Mouse (Mus musculus) CH12.LX (cell line): ENCODE data around the gene Smug1. TPM values are rescaled to one million over a fixed set of nuclear protein-coding genes. Genes with fewer than 3 reads are reported as not detected.
A peak's percentile ranks its signal among the peaks of the same experiment; 100 is the strongest.

Experiments used
- DNase-seq: peaks from one replicate; pipeline ENCODE4 v3.0.0-alpha.2; 2013; ENCODE audit errors: extremely low read depth
- H3K27ac ChIP-seq: 2 replicates; pipeline ENCODE4 v1.5.1; 2012; ENCODE audit warnings: low read depth, mild to moderate bottlenecking, control low read depth, moderate library complexity; ENCODE audit not compliant: insufficient read depth
- H3K27me3 ChIP-seq: replicated peaks from 2 replicates; pipeline ENCODE3; 2012; ENCODE audit warnings: inconsistent platforms
- H3K36me3 ChIP-seq, 2 experiments: replicated peaks in 1 of 2; 2 replicates each; pipeline versions ENCODE3 to v1.6.1; 2012; ENCODE audit warnings: inconsistent platforms in 1 of 2, low read length in 1 of 2, mild to moderate bottlenecking in 1 of 2, mixed read lengths in 1 of 2, moderate library complexity in 1 of 2; ENCODE audit not compliant: control insufficient read depth in 1 of 2, insufficient read depth in 1 of 2
- H3K4me1 ChIP-seq, 2 experiments: 2 replicates each; pipeline ENCODE4 v1.6.1; 2012; ENCODE audit warnings: inconsistent platforms in 1 of 2, moderate library complexity in 1 of 2; ENCODE audit not compliant: insufficient read depth in 2 of 2, control insufficient read depth in 1 of 2
- H3K4me2 ChIP-seq: 2 replicates; pipeline ENCODE4 v1.6.1; 2012; ENCODE audit warnings: low read depth, mild to moderate bottlenecking, control low read depth; ENCODE audit not compliant: poor library complexity, insufficient read depth, severe bottlenecking
- H3K4me3 ChIP-seq, 3 experiments: fragments of 150-350 bp in 1 of 3; sonication (generic) in 1 of 3; replicated peaks in 1 of 3; 2 replicates each; pipeline versions ENCODE3 to v1.5.1; 2011 to 2012; ENCODE audit warnings: low read depth in 2 of 3, low read length in 2 of 3, mild to moderate bottlenecking in 2 of 3, moderate library complexity in 2 of 3, control low read depth in 1 of 3, improper control_type of control experiment in 1 of 3, inconsistent platforms in 1 of 3, mixed read lengths in 1 of 3; ENCODE audit not compliant: poor library complexity in 1 of 3
- H3K79me2 ChIP-seq: replicated peaks from 2 replicates; pipeline ENCODE4 v1.6.1; 2012; ENCODE audit warnings: mild to moderate bottlenecking, moderate library complexity; ENCODE audit not compliant: control insufficient read depth, poor library complexity, insufficient read depth, severe bottlenecking; ENCODE audit errors: extremely low read depth
- H3K9ac ChIP-seq: 2 replicates; pipeline ENCODE4 v1.6.1; 2012; ENCODE audit warnings: low read depth, mild to moderate bottlenecking, control low read depth, moderate library complexity; ENCODE audit not compliant: insufficient read depth
- H3K9me3 ChIP-seq: replicated peaks from 2 replicates; pipeline ENCODE3; 2012; ENCODE audit warnings: low read length, inconsistent platforms, mixed read lengths
- BHLHE40 ChIP-seq: IDR thresholded peaks from 2 replicates; pipeline ENCODE4 v1.6.1; 2011; ENCODE audit warnings: mild to moderate bottlenecking, low read depth, low read length, improper control_type of control experiment
- CHD1 ChIP-seq: IDR thresholded peaks from 2 replicates; pipeline ENCODE4 v1.6.1; 2012; ENCODE audit warnings: low read depth, low read length, improper control_type of control experiment, inconsistent platforms
- CHD2 ChIP-seq: IDR thresholded peaks from 2 replicates; pipeline ENCODE4 v1.6.1; 2011; ENCODE audit warnings: low read length, improper control_type of control experiment
- CTCF ChIP-seq, 2 experiments: IDR thresholded peaks in 1 of 2; conservative IDR thresholded peaks in 1 of 2; 2 replicates each; pipeline ENCODE4 v1.5.1; 2011 to 2012; ENCODE audit warnings: low read depth in 2 of 2, low read length in 2 of 2, improper control_type of control experiment in 1 of 2, inconsistent platforms in 1 of 2, mild to moderate bottlenecking in 1 of 2, moderate library complexity in 1 of 2
- E2F4 ChIP-seq: IDR thresholded peaks from 2 replicates; pipeline ENCODE4 v1.6.1; 2011; ENCODE audit warnings: low read depth, low read length, improper control_type of control experiment; ENCODE audit not compliant: insufficient replicate concordance
- EP300 ChIP-seq: IDR thresholded peaks from 2 replicates; pipeline ENCODE4 v1.6.1; 2011; ENCODE audit warnings: low read length, improper control_type of control experiment
- ETS1 ChIP-seq: conservative IDR thresholded peaks from 2 replicates; pipeline ENCODE4 v1.6.1; 2012; ENCODE audit warnings: low read depth, mild to moderate bottlenecking, inconsistent platforms, low read length, improper control_type of control experiment, moderate library complexity
- GABPA ChIP-seq: IDR thresholded peaks from 2 replicates; pipeline ENCODE4 v1.6.1; 2012; ENCODE audit warnings: low read depth, low read length, improper control_type of control experiment, inconsistent platforms; ENCODE audit not compliant: insufficient replicate concordance
- HCFC1 ChIP-seq: IDR thresholded peaks from 2 replicates; pipeline ENCODE4 v1.6.1; 2012; ENCODE audit warnings: low read depth, mild to moderate bottlenecking, inconsistent platforms, low read length, improper control_type of control experiment
- IRF4 ChIP-seq: IDR thresholded peaks from 2 replicates; pipeline ENCODE4 v1.6.1; 2014; ENCODE audit warnings: low read depth, mild to moderate bottlenecking, inconsistent platforms, low read length, improper control_type of control experiment
- JUN ChIP-seq: IDR thresholded peaks from 2 replicates; pipeline ENCODE4 v1.6.1; 2011; ENCODE audit warnings: low read depth, mild to moderate bottlenecking, low read length, improper control_type of control experiment, moderate library complexity; ENCODE audit not compliant: insufficient read depth
- JUND ChIP-seq: conservative IDR thresholded peaks from 2 replicates; pipeline ENCODE4 v1.6.1; 2011; ENCODE audit warnings: low read depth, low read length, improper control_type of control experiment
- KAT2A ChIP-seq: IDR thresholded peaks from 2 replicates; pipeline ENCODE4 v1.6.1; 2012; ENCODE audit warnings: low read length, improper control_type of control experiment, inconsistent platforms; ENCODE audit not compliant: insufficient replicate concordance
- MAX ChIP-seq: IDR thresholded peaks from 2 replicates; pipeline ENCODE4 v1.6.1; 2011; ENCODE audit warnings: low read length, improper control_type of control experiment
- MEF2A ChIP-seq: IDR thresholded peaks from 2 replicates; pipeline ENCODE4 v1.6.1; 2014; ENCODE audit warnings: low read depth, mild to moderate bottlenecking, inconsistent platforms, low read length, improper control_type of control experiment, borderline replicate concordance
- MYC ChIP-seq: IDR thresholded peaks from 2 replicates; pipeline ENCODE4 v1.6.1; 2011; ENCODE audit warnings: low read depth, mild to moderate bottlenecking, improper control_type of control experiment, low read length
- NELFE ChIP-seq: IDR thresholded peaks from 2 replicates; pipeline ENCODE4 v1.6.1; 2011; ENCODE audit warnings: low read depth, low read length, improper control_type of control experiment
- PAX5 ChIP-seq: IDR thresholded peaks from 2 replicates; pipeline ENCODE4 v1.6.1; 2012; ENCODE audit warnings: low read length, inconsistent platforms, mixed read lengths
- POLR2A ChIP-seq: IDR thresholded peaks from 2 replicates; pipeline ENCODE4 v1.6.1; 2011; ENCODE audit warnings: low read depth, mild to moderate bottlenecking, improper control_type of control experiment, low read length
- RCOR1 ChIP-seq: conservative IDR thresholded peaks from 2 replicates; pipeline ENCODE4 v1.6.1; 2012; ENCODE audit warnings: low read depth, mild to moderate bottlenecking, inconsistent platforms, low read length, improper control_type of control experiment
- SIN3A ChIP-seq: IDR thresholded peaks from 2 replicates; pipeline ENCODE4 v1.6.1; 2012; ENCODE audit warnings: low read length, improper control_type of control experiment, inconsistent platforms
- SMC3 ChIP-seq: IDR thresholded peaks from 2 replicates; pipeline ENCODE4 v1.6.1; 2011; ENCODE audit warnings: low read depth, low read length, improper control_type of control experiment
- TBP ChIP-seq: conservative IDR thresholded peaks from 2 replicates; pipeline ENCODE4 v1.6.1; 2011; ENCODE audit warnings: low read depth, low read length, improper control_type of control experiment
- TCF12 ChIP-seq: IDR thresholded peaks from 2 replicates; pipeline ENCODE4 v1.6.1; 2014; ENCODE audit warnings: low read depth, mild to moderate bottlenecking, inconsistent platforms, low read length, improper control_type of control experiment
- UBTF ChIP-seq: IDR thresholded peaks from 2 replicates; pipeline ENCODE4 v1.6.1; 2012; ENCODE audit warnings: low read depth, mild to moderate bottlenecking, inconsistent platforms, low read length, improper control_type of control experiment, moderate library complexity
- USF1 ChIP-seq: IDR thresholded peaks from 2 replicates; pipeline ENCODE4 v1.6.1; 2014; ENCODE audit warnings: low read depth, mild to moderate bottlenecking, inconsistent platforms, low read length, improper control_type of control experiment
- USF2 ChIP-seq: conservative IDR thresholded peaks from 2 replicates; pipeline ENCODE4 v1.6.1; 2011; ENCODE audit warnings: low read depth, low read length, improper control_type of control experiment
- ZKSCAN1 ChIP-seq: IDR thresholded peaks from 2 replicates; pipeline ENCODE4 v1.6.1; 2012; ENCODE audit warnings: low read depth, inconsistent platforms, low read length, improper control_type of control experiment, borderline replicate concordance
- ZNF384 ChIP-seq: IDR thresholded peaks from 2 replicates; pipeline ENCODE4 v1.6.1; 2012; ENCODE audit warnings: low read depth, low read length, improper control_type of control experiment, inconsistent platforms
- dilution Hi-C: fragments of 300-500 bp; cut with MboI; formaldehyde crosslinking; loops from 2 replicates; pipeline ENCODE4 v1.14.3; 2020; ENCODE audit warnings: low sequenced_read_pairs; ENCODE audit not compliant: extremely low pct_unique_long_range_greater_than_20kb, extremely low pct_ligation_motif_present
- in situ Hi-C: fragments of 300-500 bp; cut with MboI; formaldehyde crosslinking; loops from 3 replicates; pipeline ENCODE4 v1.14.3; 2019; ENCODE audit warnings: low sequenced_read_pairs, low pct_ligation_motif_present, low pct_unique_long_range_greater_than_20kb, mixed read lengths
- polyA plus RNA-seq: library from polyadenylated mRNA; unstranded; fragments of >175 nt; gene quantifications from 2 replicates; pipeline ENCODE4 v1.2.1, GENCODE M21; 2012; ENCODE audit warnings: low read depth; ENCODE audit not compliant: insufficient read length
- total RNA-seq, 2 experiments: library from RNA; depleted of rRNA; stranded (reverse); fragments of 300-350 nt in 1 of 2; fragments of >200 nt in 1 of 2; gene quantifications; 2 replicates each; pipeline ENCODE4 v1.2.3; 2012 to 2014

Smug1 gene
- total and polyA plus RNA-seq, 3 experiments = 6.1 to 9.8 (median 7.8) TPM

DNA sequence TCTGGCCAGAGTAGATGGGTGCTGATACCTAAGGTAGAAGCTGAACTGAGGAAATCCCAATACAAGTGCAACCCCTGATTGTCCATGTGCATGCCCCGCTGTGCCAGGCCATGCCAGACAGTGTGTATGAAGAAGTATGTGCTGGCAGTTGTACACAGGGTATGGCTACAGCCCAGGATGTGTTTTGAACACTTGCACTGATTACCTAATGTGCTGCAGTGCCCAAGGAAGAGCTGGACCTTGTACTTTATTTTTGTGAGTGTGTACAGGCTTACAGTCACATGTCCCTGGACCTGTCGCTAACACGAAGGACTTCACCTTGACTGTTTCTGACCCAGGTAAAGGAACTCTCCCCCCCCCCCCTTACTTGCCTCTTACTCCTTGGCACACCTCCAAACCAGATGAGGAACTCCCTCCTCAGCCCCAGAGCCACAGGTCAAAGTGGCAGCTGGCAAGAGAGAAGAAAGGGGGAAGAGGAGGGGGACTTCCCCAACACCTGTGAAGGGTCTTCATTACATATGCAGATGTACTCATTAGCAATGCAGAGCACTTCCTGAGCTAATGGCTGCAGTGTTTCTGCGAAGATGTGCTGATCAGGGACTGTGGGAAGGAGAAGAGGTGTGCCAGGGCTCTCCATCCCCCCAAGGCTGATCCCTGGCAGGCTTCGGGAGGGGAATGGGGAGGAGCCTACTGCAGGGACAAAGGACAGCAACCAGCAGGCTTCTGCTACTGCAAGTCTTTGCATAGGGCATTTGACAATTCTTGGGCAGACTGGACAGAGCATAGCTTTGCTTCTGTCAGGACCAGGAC is 32.4 kb downstream of the Smug1 start (continued):
- no peak for TF ChIP-seq MYC
- TF ChIP-seq SIN3A = no peak
- no peak for TF ChIP-seq TBP
- no peak for TF ChIP-seq NELFE
- TF ChIP-seq IRF4 = peak; percentile 49
- peak; percentile 47; the same call in 1 of the 2 replicates for TF ChIP-seq MEF2A
- TF ChIP-seq JUND = no peak
- peak; percentile 95 for TF ChIP-seq TCF12
- no peak for TF ChIP-seq ZNF384
- TF ChIP-seq E2F4 = no peak
- no peak for TF ChIP-seq RCOR1

DNA sequence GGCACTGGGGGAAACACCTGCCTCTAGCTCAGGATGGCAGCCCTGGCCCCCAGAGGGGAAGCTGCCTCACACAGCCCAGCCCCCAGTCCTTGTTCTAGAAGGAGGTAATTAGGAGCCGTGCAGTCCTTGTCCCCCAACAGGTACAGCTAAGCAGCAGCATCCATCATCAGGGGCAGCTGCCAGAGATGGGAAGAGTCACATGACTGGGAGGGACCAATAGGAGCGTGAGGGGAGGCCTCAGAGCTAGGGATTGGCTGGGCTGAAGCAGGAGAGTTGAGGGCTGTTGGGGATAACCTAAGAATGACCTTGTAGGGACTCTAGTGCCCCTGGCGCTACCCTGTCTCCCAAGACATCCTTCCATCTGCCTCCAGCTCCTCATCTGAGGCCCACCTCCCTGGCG is 33.1 kb downstream of the Smug1 start:
- no peak overlapping the region for H3K4me2 ChIP-seq
- in situ Hi-C loops = no loop called here
- H3K9ac ChIP-seq = no peak overlapping the region
- no peaks in the 10 kb centered on the region for H3K36me3 ChIP-seq
- H3K9me3 ChIP-seq = peaks cover 3% of the 10 kb centered on the region
- TF ChIP-seq USF1 (peak; percentile 92), RCOR1 (0 out of 2 replicates have a peak, but pooled peaks have one; percentile 41), UBTF (no peak), KAT2A (no peak), SMC3 (no peak; the same call in 1 of the 2 replicates), HCFC1 (0 out of 2 replicates have a peak, but pooled peaks have one; percentile 19), JUN (no peak), ZKSCAN1 (no peak), MAX (peak; percentile 89), POLR2A (no peak), MYC (no peak), ETS1 (0 out of 2 replicates have a peak, but pooled peaks have one; percentile 23), EP300 (0 out of 2 replicates have a peak, but pooled peaks have one; percentile 31), SIN3A (no peak), PAX5 (no peak), TCF12 (peak; percentile 34; the same call in 1 of the 2 replicates), TBP (no peak), MEF2A (no peak), CHD2 (no peak), USF2 (peak; percentile 87), GABPA (no peak), CTCF (conservative IDR thresholded peaks at IDR 0.05 in 1 of 2, IDR thresholded peaks at IDR 0.05 in 1 of 2; ENCODE audit: low read depth in 2 of 2, low read length in 2 of 2) (no peak), BHLHE40 (0 out of 2 replicates have a peak, but pooled peaks have one; percentile 27), CHD1 (no peak)
- TF ChIP-seq, all 38 proteins: peak for 9
- Histone ChIP-seq H3K4me1 (peaks cover 25 to 82% of the 10 kb centered on the region in 2 experiments), H3K27me3 (no peaks in the 10 kb centered on the region), H3K4me3 (no peak overlapping the region), H3K79me2 (no peaks in the 10 kb centered on the region), H3K27ac (no peak overlapping the region)
- dilution Hi-C loops = no loop called here
- DNase-seq = peak; percentile 87
